Mouse (Mus musculus): ENCODE results near the gene Serpinb6c. TPM values are rescaled to one million over a fixed set of nuclear protein-coding genes. Genes with fewer than 3 reads are reported as not detected.
"Not testable (repeated sequence)": the region's sequence is repeated elsewhere in the genome, so short reads cannot be mapped to it uniquely, and the experiment has no call there.

Serpinb6c gene
- polyA plus RNA-seq (2014; fragmentation: Nextera tagmentation; extraction: Ambion mirVana): 0.23 and 1.2 TPM in 2 replicates

DNA sequence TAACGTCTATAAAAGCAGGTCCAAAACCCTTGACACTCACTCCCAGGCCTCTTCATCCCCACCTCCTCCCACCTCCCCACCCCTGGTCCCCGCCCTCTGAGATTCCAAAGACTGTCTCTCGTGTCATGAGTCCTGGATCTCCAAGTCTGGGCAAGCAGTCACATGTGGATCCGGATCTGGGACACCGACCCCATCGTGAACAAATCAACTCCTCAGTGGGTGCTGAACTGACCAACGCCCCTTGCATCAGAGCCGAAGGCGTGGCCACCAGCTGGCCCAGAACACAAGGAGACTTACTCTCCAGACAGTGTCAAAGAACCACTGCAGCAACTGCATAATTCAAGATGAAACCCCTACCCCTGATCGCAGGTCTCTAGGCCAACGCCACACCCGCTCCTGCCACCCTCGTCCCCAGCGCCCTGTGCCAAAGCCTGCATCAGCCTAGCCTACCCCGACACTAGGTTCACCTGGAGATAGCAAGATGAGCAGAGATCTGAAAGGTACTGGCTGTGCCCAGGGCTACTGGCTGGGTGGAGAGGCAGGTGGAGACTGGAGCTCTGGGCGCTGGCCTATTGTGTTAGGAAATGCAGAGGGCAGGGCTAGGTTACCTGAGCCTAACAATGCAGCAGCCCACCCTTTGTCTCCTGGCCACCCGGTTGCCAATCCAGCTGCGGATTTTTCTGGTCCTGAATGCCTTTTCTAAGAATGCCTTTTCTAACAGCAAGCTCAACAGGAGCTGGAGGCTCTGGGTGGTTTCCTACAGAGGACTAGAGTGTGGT lies at the start of gene Serpinb6c:
Serpinb6c (minus strand) TSS at position 533 of the 779 bp plus-strand sequence.
- no peaks in the 10 kb centered on the region for H3K36me3 ChIP-seq (ENCODE audit: control insufficient read depth, insufficient read depth, low read length)
- H3K27me3 ChIP-seq (ENCODE audit: control insufficient read depth, insufficient read depth, low read length): no peaks in the 10 kb centered on the region
- H3K4me1 ChIP-seq (ENCODE audit: control insufficient read depth, insufficient read depth, low read length): no peaks in the 10 kb centered on the region
- H3K9ac ChIP-seq (replicated peaks; ENCODE audit: low read depth, low read length): no peak within 1 kb of the TSS
- H3K27ac ChIP-seq (ENCODE audit: low read depth, low read length): no peak within 1 kb of the TSS
- ATAC-seq (ENCODE audit: low read depth): no peak
- no peak within 1 kb of the TSS for H3K4me3 ChIP-seq (ENCODE audit: low read depth, low read length)
- no peaks in the 10 kb centered on the region for H3K9me3 ChIP-seq (ENCODE audit: control insufficient read depth, low read length)
- no peak within 1 kb of the TSS for H3K4me2 ChIP-seq (ENCODE audit: low read depth, low read length)
- WGBS: 77% methylated on average over 18 of the region's 18 CpGs

DNA sequence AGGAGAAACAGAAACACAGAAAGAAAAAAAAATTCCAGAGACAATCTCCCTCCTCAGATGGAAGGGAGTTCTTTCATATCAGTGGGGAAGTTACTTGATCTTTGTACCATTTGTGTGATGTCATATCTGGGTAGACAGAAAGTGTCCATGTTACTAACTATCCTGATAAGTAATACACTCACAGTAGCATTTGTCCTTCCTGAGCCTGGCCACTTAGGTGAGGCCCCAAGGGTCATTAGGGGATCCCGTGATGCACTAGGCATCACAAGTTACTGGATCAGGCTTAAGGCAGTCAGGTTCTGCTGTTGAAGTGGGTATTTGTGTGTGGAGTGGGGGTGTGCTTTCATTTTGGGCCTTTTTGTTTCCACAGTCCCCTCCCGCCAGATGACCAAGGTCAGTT lies 47.4 kb upstream of the Serpinb6c start:
- H3K4me3 ChIP-seq (ENCODE audit: low read depth, low read length): no peak overlapping the region
- H3K9ac ChIP-seq (replicated peaks; ENCODE audit: low read depth, low read length): no peak overlapping the region
- no peaks in the 10 kb centered on the region for H3K36me3 ChIP-seq (ENCODE audit: control insufficient read depth, insufficient read depth, low read length)
- no peaks in the 10 kb centered on the region for H3K4me1 ChIP-seq (ENCODE audit: control insufficient read depth, insufficient read depth, low read length)
- ATAC-seq (ENCODE audit: low read depth): no peak
- WGBS: 90% methylated on average over 2 of the region's 2 CpGs
- no peaks in the 10 kb centered on the region for H3K27me3 ChIP-seq (ENCODE audit: control insufficient read depth, insufficient read depth, low read length)
- no peak overlapping the region for H3K4me2 ChIP-seq (ENCODE audit: low read depth, low read length)
- H3K9me3 ChIP-seq (ENCODE audit: control insufficient read depth, low read length): no peaks in the 10 kb centered on the region
- H3K27ac ChIP-seq (ENCODE audit: low read depth, low read length): no peak overlapping the region

DNA sequence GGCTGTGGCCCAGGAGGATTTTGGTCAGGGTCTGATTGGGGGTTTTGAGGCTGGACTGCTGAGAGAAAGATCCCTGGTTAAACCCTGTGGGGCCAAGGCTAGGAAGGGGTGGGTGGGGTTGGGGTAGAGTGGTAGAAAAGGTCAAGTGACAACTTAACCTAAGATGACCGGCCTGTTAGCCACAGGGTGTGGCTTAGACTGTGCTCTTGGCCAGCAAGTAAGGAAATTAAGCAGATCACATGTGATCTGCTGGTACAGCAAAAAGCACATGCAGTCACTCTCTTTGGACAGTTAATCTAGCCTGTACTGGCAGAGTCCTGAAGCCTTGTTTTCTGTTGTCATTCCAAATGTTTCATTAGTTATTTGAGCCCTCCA lies 46.6 kb upstream of the Serpinb6c start:
- no peak for ATAC-seq (ENCODE audit: low read depth)
- H3K27ac ChIP-seq (ENCODE audit: low read depth, low read length): no peak overlapping the region
- no peaks in the 10 kb centered on the region for H3K36me3 ChIP-seq (ENCODE audit: control insufficient read depth, insufficient read depth, low read length)
- WGBS: 83% methylated on average over 1 of the region's 1 CpGs
- H3K9me3 ChIP-seq (ENCODE audit: control insufficient read depth, low read length): no peaks in the 10 kb centered on the region
- H3K4me3 ChIP-seq (ENCODE audit: low read depth, low read length): no peak overlapping the region
- no peak overlapping the region for H3K4me2 ChIP-seq (ENCODE audit: low read depth, low read length)
- no peaks in the 10 kb centered on the region for H3K4me1 ChIP-seq (ENCODE audit: control insufficient read depth, insufficient read depth, low read length)
- H3K27me3 ChIP-seq (ENCODE audit: control insufficient read depth, insufficient read depth, low read length): no peaks in the 10 kb centered on the region
- H3K9ac ChIP-seq (replicated peaks; ENCODE audit: low read depth, low read length): no peak overlapping the region

DNA sequence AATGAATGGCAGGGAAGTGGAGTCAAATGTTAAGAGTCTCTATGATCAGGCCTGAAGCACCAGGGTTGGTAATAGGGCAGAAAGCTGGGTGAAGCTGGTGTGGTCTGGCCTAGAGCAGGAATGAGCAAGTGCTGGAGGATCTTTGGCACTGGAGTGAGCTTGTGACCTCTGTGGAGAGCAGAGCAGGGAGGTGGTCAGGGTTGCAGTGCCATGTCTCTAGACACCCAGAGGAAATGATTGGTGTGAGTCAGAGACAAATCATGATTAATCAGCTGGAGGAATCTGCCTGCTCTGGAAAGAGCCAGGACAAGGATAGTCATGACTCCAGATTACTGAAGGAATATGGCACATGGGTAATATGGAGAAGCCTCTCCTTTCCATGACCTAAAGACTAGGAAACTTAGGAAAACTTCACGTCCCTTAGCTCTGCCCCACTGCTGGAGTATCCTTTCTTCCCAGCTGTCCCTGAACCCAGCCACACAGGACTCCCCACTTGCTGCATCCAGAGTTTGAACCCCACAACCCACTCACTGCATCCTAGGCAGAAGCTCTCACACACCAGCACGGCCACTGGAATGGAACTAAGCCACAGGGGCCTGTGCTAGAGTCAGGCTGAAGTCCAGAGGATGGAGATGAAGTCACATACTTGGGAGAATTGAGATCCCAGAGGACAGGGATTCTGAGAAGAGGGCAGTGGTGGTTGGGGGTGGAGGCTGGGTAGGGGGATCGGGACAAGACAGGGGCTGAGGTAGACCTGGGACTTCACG lies 46.0 kb upstream of the Serpinb6c start:
- Histone ChIP-seq H3K9me3 (ENCODE audit: control insufficient read depth, low read length) (no peaks in the 10 kb centered on the region), H3K36me3 (ENCODE audit: control insufficient read depth, insufficient read depth, low read length) (no peaks in the 10 kb centered on the region), H3K9ac (replicated peaks; ENCODE audit: low read depth, low read length) (no peak overlapping the region), H3K4me3 (ENCODE audit: low read depth, low read length) (no peak overlapping the region), H3K4me1 (ENCODE audit: control insufficient read depth, insufficient read depth, low read length) (no peaks in the 10 kb centered on the region), H3K27ac (ENCODE audit: low read depth, low read length) (no peak overlapping the region), H3K4me2 (ENCODE audit: low read depth, low read length) (no peak overlapping the region), H3K27me3 (ENCODE audit: control insufficient read depth, insufficient read depth, low read length) (no peaks in the 10 kb centered on the region)
- 90% methylated on average over 4 of the region's 4 CpGs for WGBS
- ATAC-seq (ENCODE audit: low read depth): no peak

DNA sequence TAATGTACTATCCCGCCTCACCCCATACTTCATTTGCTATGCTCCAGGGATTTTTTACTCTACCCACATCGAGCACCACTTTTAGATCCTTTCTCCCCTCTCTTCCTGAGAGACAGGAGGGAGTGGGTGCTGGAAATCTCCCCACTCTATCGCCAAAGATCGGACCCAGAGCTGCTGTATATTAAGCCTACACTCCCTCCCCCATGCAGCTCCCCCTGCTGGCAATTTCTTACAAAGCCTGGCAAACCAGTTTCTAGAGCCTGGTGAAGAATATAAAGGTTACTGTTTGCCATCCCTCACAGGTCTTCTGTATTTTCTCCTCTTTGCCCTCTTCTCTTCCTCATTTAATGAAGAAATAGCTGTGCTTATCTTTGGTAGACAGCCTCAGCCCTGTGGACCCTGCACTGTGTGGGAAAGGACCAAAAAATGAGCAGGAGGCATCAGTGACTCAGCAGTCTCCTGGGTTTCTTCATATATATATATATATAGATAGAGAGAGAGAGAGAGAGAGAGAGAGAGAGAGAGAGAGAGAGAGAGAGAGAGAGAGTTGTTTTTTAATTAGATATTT lies 36.8 kb upstream of the Serpinb6c start:
- no peaks in the 10 kb centered on the region for H3K36me3 ChIP-seq (ENCODE audit: control insufficient read depth, insufficient read depth, low read length)
- ATAC-seq (ENCODE audit: low read depth): no peak
- H3K27ac ChIP-seq (ENCODE audit: low read depth, low read length): no peak overlapping the region
- H3K4me1 ChIP-seq (ENCODE audit: control insufficient read depth, insufficient read depth, low read length): no peaks in the 10 kb centered on the region
- no peaks in the 10 kb centered on the region for H3K9me3 ChIP-seq (ENCODE audit: control insufficient read depth, low read length)
- H3K9ac ChIP-seq (replicated peaks; ENCODE audit: low read depth, low read length): no peak overlapping the region
- H3K4me2 ChIP-seq (ENCODE audit: low read depth, low read length): no peak overlapping the region
- WGBS: 46% methylated on average over 4 of the region's 4 CpGs
- no peak overlapping the region for H3K4me3 ChIP-seq (ENCODE audit: low read depth, low read length)
- no peaks in the 10 kb centered on the region for H3K27me3 ChIP-seq (ENCODE audit: control insufficient read depth, insufficient read depth, low read length)

DNA sequence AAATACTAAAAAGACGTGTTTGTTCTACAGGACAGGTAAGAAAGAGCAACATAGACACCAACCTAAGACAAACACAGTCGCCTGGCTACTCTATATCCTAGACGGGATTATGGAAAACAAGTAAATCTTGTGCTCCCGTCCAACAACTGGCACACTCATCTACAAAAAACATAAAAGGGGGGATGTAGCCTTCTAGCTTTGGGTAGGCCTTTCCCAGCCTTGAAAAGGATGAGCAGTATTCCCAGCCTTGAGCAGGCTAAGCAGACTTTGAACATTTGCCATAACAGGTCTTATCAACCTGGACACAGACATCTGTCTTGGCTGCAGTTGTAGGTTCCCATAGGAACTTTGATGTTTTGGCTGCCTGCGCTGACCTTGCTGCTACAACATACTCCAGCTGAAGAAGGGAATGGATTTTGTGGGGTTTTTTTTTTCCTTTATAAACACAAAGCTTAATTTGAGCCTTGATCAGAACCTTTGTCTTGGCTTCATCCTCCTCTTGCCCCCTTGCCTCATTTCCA lies 35.8 kb upstream of the Serpinb6c start:
- no peak overlapping the region for H3K4me2 ChIP-seq (ENCODE audit: low read depth, low read length)
- H3K9ac ChIP-seq (replicated peaks; ENCODE audit: low read depth, low read length): no peak overlapping the region
- H3K4me1 ChIP-seq (ENCODE audit: control insufficient read depth, insufficient read depth, low read length): no peaks in the 10 kb centered on the region
- no peaks in the 10 kb centered on the region for H3K9me3 ChIP-seq (ENCODE audit: control insufficient read depth, low read length)
- WGBS: 92% methylated on average over 5 of the region's 5 CpGs
- H3K4me3 ChIP-seq (ENCODE audit: low read depth, low read length): no peak overlapping the region
- ATAC-seq (ENCODE audit: low read depth): no peak
- no peak overlapping the region for H3K27ac ChIP-seq (ENCODE audit: low read depth, low read length)
- no peaks in the 10 kb centered on the region for H3K36me3 ChIP-seq (ENCODE audit: control insufficient read depth, insufficient read depth, low read length)
- no peaks in the 10 kb centered on the region for H3K27me3 ChIP-seq (ENCODE audit: control insufficient read depth, insufficient read depth, low read length)

DNA sequence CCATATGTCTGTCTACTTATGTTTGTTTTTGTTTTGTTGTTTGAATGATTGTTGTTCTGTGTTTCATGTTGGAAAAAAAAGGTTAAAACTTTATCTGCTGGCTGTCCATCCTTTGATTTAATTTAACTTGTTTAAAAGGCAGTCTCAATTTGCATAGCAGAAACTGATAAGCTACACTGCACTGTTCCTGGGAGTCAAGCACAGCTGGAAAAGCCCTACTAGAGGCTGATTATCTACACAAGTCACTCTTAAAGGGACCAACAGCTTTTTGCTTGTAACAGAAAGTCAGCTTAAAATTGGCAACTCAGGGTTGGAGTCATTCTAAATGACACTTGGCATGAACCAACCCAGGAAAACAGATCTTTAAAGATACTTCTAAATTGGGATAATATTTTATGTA lies 32.1 kb upstream of the Serpinb6c start:
- H3K4me1 ChIP-seq (ENCODE audit: control insufficient read depth, insufficient read depth, low read length); H3K36me3 ChIP-seq (ENCODE audit: control insufficient read depth, insufficient read depth, low read length): not testable (repeated sequence)

DNA sequence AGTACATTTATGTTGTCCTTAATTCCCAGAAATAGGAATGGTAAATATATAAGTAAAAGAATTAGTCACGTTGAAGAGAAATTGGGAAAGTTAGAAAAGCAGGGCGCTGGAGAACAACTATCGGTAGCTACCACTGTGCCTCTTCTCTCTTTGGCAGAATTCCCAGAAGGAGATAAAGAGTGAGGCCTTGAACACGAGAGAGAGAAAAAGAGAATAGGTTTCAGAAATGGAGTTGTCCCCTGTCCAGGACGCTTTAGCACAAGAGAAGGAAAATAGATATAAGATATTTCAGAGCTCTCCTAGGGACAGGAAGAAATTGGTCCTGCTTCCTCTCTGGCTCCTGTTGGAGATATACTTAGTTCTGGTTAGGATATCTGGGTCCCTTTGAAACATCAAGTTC lies 31.6 kb upstream of the Serpinb6c start:
- no peak for ATAC-seq (ENCODE audit: low read depth)
- Histone ChIP-seq H3K27ac (ENCODE audit: low read depth, low read length) (no peak overlapping the region), H3K4me2 (ENCODE audit: low read depth, low read length) (no peak overlapping the region), H3K9me3 (ENCODE audit: control insufficient read depth, low read length) (no peaks in the 10 kb centered on the region), H3K4me1 (ENCODE audit: control insufficient read depth, insufficient read depth, low read length) (0 out of 2 replicates have a peak, but pooled peaks cover 4% of the 10 kb centered on the region), H3K36me3 (ENCODE audit: control insufficient read depth, insufficient read depth, low read length) (no peaks in the 10 kb centered on the region), H3K9ac (replicated peaks; ENCODE audit: low read depth, low read length) (no peak overlapping the region), H3K27me3 (ENCODE audit: control insufficient read depth, insufficient read depth, low read length) (no peaks in the 10 kb centered on the region), H3K4me3 (ENCODE audit: low read depth, low read length) (no peak overlapping the region)
- WGBS: 67% methylated on average over 5 of the region's 5 CpGs

More for the DNA sequence above, 32.1 kb upstream of the Serpinb6c start:
- not testable (repeated sequence) for ATAC-seq (ENCODE audit: low read depth); H3K9ac ChIP-seq (replicated peaks; ENCODE audit: low read depth, low read length); H3K4me2 ChIP-seq (ENCODE audit: low read depth, low read length); H3K27me3 ChIP-seq (ENCODE audit: control insufficient read depth, insufficient read depth, low read length); H3K4me3 ChIP-seq (ENCODE audit: low read depth, low read length); H3K9me3 ChIP-seq (ENCODE audit: control insufficient read depth, low read length); H3K27ac ChIP-seq (ENCODE audit: low read depth, low read length)

Measured in neural tube, embryonic 14.5 days (tissue).